Mouse (Mus musculus) limb, embryonic 15.5 days (tissue): ENCODE results near the gene Col4a1. TPM values are rescaled to one million over a fixed set of nuclear protein-coding genes. Genes with fewer than 3 reads are reported as not detected.

Experiments used
- ATAC-seq: fragments of 200-750 bp; cut with Nextera tagmentation; 2 replicates; pipeline ENCODE4 v1.8.0; 2017; ENCODE audit warnings: low read depth, moderate TSS enrichment; ENCODE audit not compliant: insufficient number of reproducible peaks, low FRiP score, low TSS enrichment
- H3K27ac ChIP-seq: fragments of 300-500 bp; sonication (generic); 2 replicates; pipeline ENCODE4 v1.5.1; 2015; ENCODE audit warnings: moderate library complexity, mild to moderate bottlenecking, inconsistent platforms
- H3K27me3 ChIP-seq: fragments of 300-500 bp; sonication (generic); 2 replicates; pipeline ENCODE4 v1.6.1; 2015; ENCODE audit warnings: inconsistent platforms
- H3K36me3 ChIP-seq: fragments of 300-500 bp; sonication (generic); 2 replicates; pipeline ENCODE4 v1.6.1; 2015; ENCODE audit warnings: inconsistent platforms
- H3K4me1 ChIP-seq: fragments of 300-500 bp; sonication (generic); 2 replicates; pipeline ENCODE4 v1.6.1; 2015; ENCODE audit warnings: inconsistent platforms
- H3K4me2 ChIP-seq: fragments of 300-500 bp; sonication (generic); 2 replicates; pipeline ENCODE4 v1.6.1; 2015; ENCODE audit warnings: mild to moderate bottlenecking, inconsistent platforms
- H3K4me3 ChIP-seq: fragments of 300-500 bp; sonication (generic); 2 replicates; pipeline ENCODE4 v1.5.1; 2015; ENCODE audit warnings: mild to moderate bottlenecking, inconsistent platforms
- H3K9ac ChIP-seq: fragments of 300-500 bp; sonication (generic); 2 replicates; pipeline ENCODE4 v1.6.1; 2015; ENCODE audit warnings: inconsistent platforms
- H3K9me3 ChIP-seq: fragments of 300-500 bp; sonication (generic); 2 replicates; pipeline ENCODE4 v1.6.1; 2016; ENCODE audit warnings: inconsistent platforms
- WGBS: fragments of 180-500 bp; shearing (Covaris S2); methylation state at CpG from one replicate; pipeline ENCODE4 v1.1.7; 2015; 5-methylcytosine and 5-hydroxymethylcytosine counted together
- polyA plus RNA-seq: library from polyadenylated mRNA; unstranded; fragments of >200 nt; fragmentation: Nextera tagmentation; extraction: Ambion mirVana; gene quantifications from 2 replicates; pipeline ENCODE4 v1.2.1, GENCODE M21; 2015

Col4a1 gene
- polyA plus RNA-seq, 1 experiment from 2014 or later, result 172 TPM

DNA sequence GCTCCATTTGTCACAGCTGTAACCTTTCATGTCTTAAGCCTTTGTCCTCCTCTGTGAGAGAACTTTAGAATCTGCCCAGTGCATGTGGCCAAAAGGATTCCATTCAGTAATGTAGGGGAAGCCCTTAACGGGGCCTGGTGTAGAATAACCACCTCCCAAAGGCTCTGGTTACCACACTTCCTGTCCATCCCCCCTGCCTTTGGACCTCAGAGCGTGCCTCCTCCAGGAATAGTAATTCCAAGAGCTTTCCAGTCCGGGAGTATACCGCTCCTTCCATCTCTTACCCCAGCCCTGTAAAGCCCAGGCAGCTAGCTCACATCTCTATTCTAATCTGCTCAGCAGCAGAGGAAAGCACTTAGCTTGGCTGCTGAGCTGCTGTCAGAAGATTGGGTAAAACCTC, 14.7 kb upstream of the Col4a1 start:
- H3K4me1 ChIP-seq, result peaks cover 33% of the 10 kb centered on the region
- no peak overlapping the region for H3K9ac ChIP-seq
- H3K9me3 ChIP-seq, result no peaks in the 10 kb centered on the region
- H3K4me3 ChIP-seq, result no peak overlapping the region
- H3K27me3 ChIP-seq, result no peaks in the 10 kb centered on the region
- no peaks in the 10 kb centered on the region for H3K36me3 ChIP-seq
- H3K27ac ChIP-seq, result peak overlapping the region; percentile 65
- 0 out of 2 replicates have a peak, but pooled peaks have one; percentile 44 for ATAC-seq
- whole genome bisulfite sequencing, result 35% methylated on average over 4 of the region's 4 CpGs
- H3K4me2 ChIP-seq, result no peak overlapping the region

DNA sequence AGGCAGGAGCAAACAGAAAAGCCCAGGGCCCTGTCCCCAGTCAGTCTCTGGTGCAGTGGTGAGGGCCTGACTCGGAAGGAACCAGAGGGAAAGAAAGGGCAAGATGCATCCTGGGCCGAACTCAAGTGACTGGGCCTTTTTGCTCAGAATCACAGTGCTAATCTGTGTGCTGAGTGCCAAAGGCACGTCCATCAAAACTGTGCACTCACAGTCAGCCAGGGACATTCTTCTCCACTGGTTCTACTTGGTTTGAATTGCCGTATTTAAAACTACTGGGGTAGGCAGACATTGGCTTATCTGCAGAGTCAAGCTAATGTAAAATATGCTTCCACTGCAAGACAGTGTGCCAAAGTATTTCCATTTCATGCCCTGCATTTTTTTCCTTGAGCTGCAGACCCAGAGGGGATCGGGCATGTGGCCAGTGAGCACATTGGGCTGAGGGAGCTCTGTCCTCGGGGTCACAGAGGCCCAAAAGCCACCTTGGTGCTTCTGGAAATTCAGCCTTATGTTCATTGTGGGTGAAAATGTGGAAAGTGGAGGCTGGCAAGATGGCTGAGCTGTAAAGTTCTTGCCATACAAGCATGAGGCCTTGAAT, 12.3 kb upstream of the Col4a1 start:
- peak overlapping the region; percentile 50 for H3K27ac ChIP-seq
- no peaks in the 10 kb centered on the region for H3K27me3 ChIP-seq
- no peak for ATAC-seq
- peaks cover 33% of the 10 kb centered on the region for H3K4me1 ChIP-seq
- no peak overlapping the region for H3K4me3 ChIP-seq
- no peaks in the 10 kb centered on the region for H3K36me3 ChIP-seq
- H3K4me2 ChIP-seq, result no peak overlapping the region
- no peak overlapping the region for H3K9ac ChIP-seq
- no peaks in the 10 kb centered on the region for H3K9me3 ChIP-seq
- 69% methylated on average over 6 of the region's 6 CpGs for WGBS

DNA sequence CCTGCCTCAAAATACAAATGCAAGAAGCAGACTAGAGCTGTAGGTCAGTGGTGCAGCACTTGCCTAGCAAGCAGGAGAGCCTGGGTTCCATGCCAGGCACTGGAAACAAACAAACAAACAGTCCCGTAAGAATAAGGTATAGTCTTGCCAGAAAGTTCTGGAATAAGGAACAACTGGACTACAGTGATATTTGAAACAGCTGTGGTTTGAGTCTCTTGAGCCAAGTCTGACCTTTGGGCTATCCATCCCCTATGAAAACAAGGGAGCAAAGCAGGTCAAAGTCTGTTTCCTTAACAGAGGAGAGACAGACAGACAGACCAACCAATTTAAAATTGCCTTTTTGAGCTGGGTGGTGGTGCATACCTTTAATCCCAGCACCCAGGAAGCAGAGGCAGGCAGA, 11.1 kb upstream of the Col4a1 start:
- H3K27me3 ChIP-seq, result no peaks in the 10 kb centered on the region
- H3K4me1 ChIP-seq, result peaks cover 33% of the 10 kb centered on the region
- no peak for ATAC-seq
- no peaks in the 10 kb centered on the region for H3K9me3 ChIP-seq
- H3K27ac ChIP-seq, result no peak overlapping the region
- H3K4me3 ChIP-seq, result no peak overlapping the region
- no peak overlapping the region for H3K4me2 ChIP-seq
- 0 out of 2 replicates have a peak, but pooled peaks cover 2% of the 10 kb centered on the region for H3K36me3 ChIP-seq
- WGBS, result 73% methylated on average over 1 of the region's 1 CpGs
- no peak overlapping the region for H3K9ac ChIP-seq

GRCm38 (mm10) chr8:11322724-11323585, 10.3 kb upstream of the Col4a1 start:
- WGBS, result 79% methylated on average over 5 of the region's 5 CpGs
- H3K27ac ChIP-seq, result no peak overlapping the region

GRCm38 (mm10) chr8:11321841-11322240, 9.2 kb upstream of the Col4a1 start:
- 0 out of 2 replicates have a peak, but pooled peaks cover 2% of the 10 kb centered on the region for H3K36me3 ChIP-seq
- no peak overlapping the region for H3K4me2 ChIP-seq
- H3K4me1 ChIP-seq, result peaks cover 16% of the 10 kb centered on the region
- H3K27me3 ChIP-seq, result no peaks in the 10 kb centered on the region
- no peaks in the 10 kb centered on the region for H3K9me3 ChIP-seq
- WGBS, result 90% methylated on average over 7 of the region's 7 CpGs
- no peak overlapping the region for H3K4me3 ChIP-seq
- no peak overlapping the region for H3K9ac ChIP-seq
- no peak for ATAC-seq
- H3K27ac ChIP-seq, result no peak overlapping the region

More at GRCm38 (mm10) chr8:11322724-11323585, 10.3 kb upstream of the Col4a1 start:
- ATAC-seq, result no peak
- H3K36me3 ChIP-seq, result 0 out of 2 replicates have a peak, but pooled peaks cover 2% of the 10 kb centered on the region
- H3K4me2 ChIP-seq, result no peak overlapping the region
- no peak overlapping the region for H3K9ac ChIP-seq
- no peaks in the 10 kb centered on the region for H3K9me3 ChIP-seq
- H3K27me3 ChIP-seq, result no peaks in the 10 kb centered on the region
- H3K4me3 ChIP-seq, result no peak overlapping the region
- H3K4me1 ChIP-seq, result peaks cover 27% of the 10 kb centered on the region

GRCm38 (mm10) chr8:11319405-11319804, 6.8 kb upstream of the Col4a1 start:
- Histone ChIP-seq H3K4me1 (peaks cover 11% of the 10 kb centered on the region), H3K9ac (no peak overlapping the region), H3K27ac (no peak overlapping the region), H3K4me2 (no peak overlapping the region), H3K9me3 (no peaks in the 10 kb centered on the region), H3K4me3 (no peak overlapping the region), H3K36me3 (0 out of 2 replicates have a peak, but pooled peaks cover 2% of the 10 kb centered on the region), H3K27me3 (0 out of 2 replicates have a peak, but pooled peaks cover 6% of the 10 kb centered on the region)
- no peak for ATAC-seq
- 87% methylated on average over 11 of the region's 11 CpGs for WGBS

- Histone ChIP-seq H3K4me2 (no peak overlapping the region), H3K9me3 (no peaks in the 10 kb centered on the region)
- ATAC-seq, result no peak
Observed at GRCm38 (mm10) chr8:11316118-11316517, 3.5 kb upstream of the Col4a1 start.

GRCm38 (mm10) chr8:11315179-11315943, 2.7 kb upstream of the Col4a1 start:
- 82% methylated on average over 16 of the region's 16 CpGs for WGBS
- Histone ChIP-seq H3K27me3 (0 out of 2 replicates have a peak, but pooled peaks cover 6% of the 10 kb centered on the region), H3K4me3 (peak overlapping the region; percentile 10; the same call in 1 of the 2 replicates), H3K36me3 (0 out of 2 replicates have a peak, but pooled peaks cover 2% of the 10 kb centered on the region), H3K4me2 (peak overlapping the region; percentile 91; the same call in 1 of the 2 replicates), H3K4me1 (peaks cover 26% of the 10 kb centered on the region), H3K9me3 (no peaks in the 10 kb centered on the region), H3K9ac (no peak overlapping the region), H3K27ac (no peak overlapping the region)
- no peak for ATAC-seq

More at GRCm38 (mm10) chr8:11316118-11316517, 3.5 kb upstream of the Col4a1 start:
- H3K36me3 ChIP-seq, result 0 out of 2 replicates have a peak, but pooled peaks cover 2% of the 10 kb centered on the region
- peaks cover 25% of the 10 kb centered on the region for H3K4me1 ChIP-seq
- H3K27ac ChIP-seq, result no peak overlapping the region
- no peak overlapping the region for H3K4me3 ChIP-seq
- WGBS, result 85% methylated on average over 6 of the region's 6 CpGs
- no peak overlapping the region for H3K9ac ChIP-seq
- H3K27me3 ChIP-seq, result 0 out of 2 replicates have a peak, but pooled peaks cover 6% of the 10 kb centered on the region

DNA sequence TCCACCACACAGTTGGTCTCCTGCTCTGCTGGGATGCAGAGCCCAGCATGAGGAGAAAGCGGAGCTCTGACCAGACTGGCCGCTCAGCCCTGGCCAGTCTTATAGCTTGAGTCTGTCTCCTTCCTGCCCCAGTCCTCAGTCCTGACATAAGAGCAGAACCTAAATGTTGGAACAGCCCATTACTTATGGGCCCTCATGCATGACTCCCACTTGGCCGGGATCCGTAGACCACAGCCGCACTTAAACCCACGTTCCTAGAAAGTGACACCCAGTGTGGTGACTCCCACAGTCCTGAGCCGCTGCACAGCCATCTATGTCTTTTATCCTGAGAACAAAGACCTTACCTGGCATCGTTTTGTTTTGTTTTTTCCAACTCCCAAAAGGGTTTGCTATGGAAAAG, 2.0 kb upstream of the Col4a1 start:
- peaks cover 26% of the 10 kb centered on the region for H3K4me1 ChIP-seq
- no peak overlapping the region for H3K9ac ChIP-seq

DNA sequence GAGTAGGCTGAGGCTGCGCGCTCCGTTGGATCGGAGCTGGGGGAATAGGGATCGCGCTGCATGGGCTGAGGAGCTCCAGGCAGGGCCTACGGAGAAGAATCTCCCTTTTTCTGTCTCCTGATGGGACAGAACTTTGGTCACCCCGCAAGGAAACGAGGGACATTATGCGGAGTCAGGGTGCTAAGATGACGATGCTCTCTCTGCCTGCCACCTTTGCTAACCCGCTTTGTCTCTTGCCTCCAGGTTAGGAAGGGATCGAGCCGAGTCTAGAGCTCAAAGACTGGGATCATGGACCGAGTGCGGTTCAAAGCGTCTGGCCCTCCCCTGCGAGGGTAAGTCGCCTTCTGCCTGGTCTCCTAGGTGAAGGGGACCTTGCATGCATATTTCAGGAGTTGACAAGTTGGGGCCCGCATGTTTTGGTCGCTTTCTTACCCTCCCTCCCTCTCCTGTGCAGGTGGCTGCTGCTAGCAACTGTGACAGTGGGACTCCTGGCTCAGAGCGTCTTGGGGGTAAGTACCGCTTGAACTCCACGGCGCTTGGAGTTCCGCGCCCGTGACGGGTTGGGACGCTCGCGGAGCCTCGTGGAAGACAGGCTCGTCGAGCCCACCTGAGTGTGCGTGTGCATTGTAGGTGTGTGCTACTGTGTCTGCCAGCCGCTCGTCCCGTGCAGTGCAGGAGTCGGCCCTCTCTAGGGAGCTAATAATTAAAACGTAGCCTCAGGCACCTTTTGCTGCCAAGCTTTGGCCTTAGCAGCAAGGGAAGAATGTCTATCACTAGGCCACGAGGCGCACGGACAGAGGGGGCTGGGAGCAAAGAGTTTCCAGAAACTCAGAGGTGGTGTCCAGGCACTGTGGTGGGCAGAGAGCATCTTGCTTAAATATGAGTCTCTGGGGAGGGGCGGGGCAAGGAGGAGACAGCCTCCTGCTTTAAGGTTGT, 818 bp upstream of the Col4a1 start:
- H3K4me1 ChIP-seq, result peaks cover 26% of the 10 kb centered on the region

More for the DNA sequence above, 2.0 kb upstream of the Col4a1 start:
- no peak for ATAC-seq
- whole genome bisulfite sequencing, result 88% methylated on average over 8 of the region's 8 CpGs
- Histone ChIP-seq H3K36me3 (0 out of 2 replicates have a peak, but pooled peaks cover 1% of the 10 kb centered on the region), H3K4me3 (peak overlapping the region; percentile 70), H3K27me3 (0 out of 2 replicates have a peak, but pooled peaks cover 6% of the 10 kb centered on the region), H3K27ac (no peak overlapping the region), H3K4me2 (peak overlapping the region; percentile 91), H3K9me3 (no peaks in the 10 kb centered on the region)

More for the DNA sequence above, 818 bp upstream of the Col4a1 start:
- 3% methylated on average over 45 of the region's 45 CpGs for WGBS
- peak overlapping the region; percentile 70 for H3K4me3 ChIP-seq
- peak overlapping the region; percentile 94 for H3K27ac ChIP-seq
- ATAC-seq, result no peak
- H3K9ac ChIP-seq, result peak overlapping the region; percentile 73
- H3K36me3 ChIP-seq, result no peaks in the 10 kb centered on the region
- 0 out of 2 replicates have a peak, but pooled peaks cover 6% of the 10 kb centered on the region for H3K27me3 ChIP-seq
- H3K9me3 ChIP-seq, result no peaks in the 10 kb centered on the region
- peak overlapping the region; percentile 91 for H3K4me2 ChIP-seq
